Mouse (Mus musculus): ENCODE data around the gene Retreg1. TPM values are rescaled to one million over a fixed set of nuclear protein-coding genes. Genes with fewer than 3 reads are reported as not detected.
"Not testable (repeated sequence)": the region's sequence is repeated elsewhere in the genome, so short reads cannot be mapped to it uniquely, and the experiment has no call there.

Gene Retreg1
- polyA plus RNA-seq, 1 experiment from 2014 or later = 44.9 TPM

DNA sequence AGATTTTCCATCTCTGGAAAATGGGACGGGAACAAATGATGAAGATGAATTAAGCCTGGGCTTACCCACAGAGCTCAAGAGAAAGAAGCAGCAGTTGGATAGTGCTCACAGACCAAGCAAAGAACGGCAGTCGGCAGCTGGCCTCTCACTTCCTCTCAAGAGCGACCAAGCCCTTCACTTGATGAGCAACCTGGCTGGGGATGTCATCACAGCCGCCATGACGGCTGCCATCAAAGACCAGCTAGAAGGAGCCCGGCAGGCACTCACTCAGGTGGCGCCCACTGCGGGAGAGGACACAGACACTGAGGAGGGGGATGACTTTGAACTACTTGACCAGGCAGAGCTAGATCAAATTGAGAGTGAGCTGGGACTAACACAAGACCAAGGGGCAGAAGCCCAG is 128.6 kb downstream of the Retreg1 start:
- WGBS (ENCODE audit: missing documents) = 87% methylated on average over 9 of the region's 9 CpGs
- H3K4me3 ChIP-seq (ENCODE audit: inconsistent target) = no peak overlapping the region
- peaks cover 10% of the 10 kb centered on the region; the same call in 1 of the 2 replicates for H3K36me3 ChIP-seq (ENCODE audit: inconsistent target)

DNA sequence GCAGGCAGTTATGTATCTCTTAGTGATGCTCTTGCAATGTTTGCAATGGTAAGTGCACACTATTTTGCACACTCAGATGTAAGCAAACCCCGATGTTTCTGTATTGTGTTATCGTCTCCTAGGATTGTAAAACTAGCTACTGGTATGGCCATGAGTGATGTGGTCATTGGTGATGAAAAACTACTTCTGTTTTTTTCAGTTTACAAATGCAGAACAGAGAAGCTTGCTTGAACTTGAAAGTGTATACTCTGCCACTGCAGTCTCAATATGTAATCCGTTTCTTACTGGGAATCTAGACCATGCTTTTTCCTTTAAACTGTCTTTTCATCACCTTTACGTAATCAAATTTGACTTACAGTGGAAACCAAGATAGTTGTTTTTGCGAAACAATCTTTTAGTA is 129.8 kb downstream of the Retreg1 start:
- no peaks in the 10 kb centered on the region for H3K79me2 ChIP-seq (ENCODE audit: inconsistent target)
- H3K27ac ChIP-seq = no peak overlapping the region
- H3K36me3 ChIP-seq (ENCODE audit: inconsistent target) = peaks cover 10% of the 10 kb centered on the region; the same call in 1 of the 2 replicates
- H3K4me3 ChIP-seq (ENCODE audit: inconsistent target) = no peak overlapping the region
- WGBS (ENCODE audit: missing documents) = 51% methylated on average over 5 of the region's 5 CpGs

More for the DNA sequence above, 128.6 kb downstream of the Retreg1 start:
- Histone ChIP-seq H3K27ac (no peak overlapping the region), H3K79me2 (ENCODE audit: inconsistent target) (no peaks in the 10 kb centered on the region)

DNA sequence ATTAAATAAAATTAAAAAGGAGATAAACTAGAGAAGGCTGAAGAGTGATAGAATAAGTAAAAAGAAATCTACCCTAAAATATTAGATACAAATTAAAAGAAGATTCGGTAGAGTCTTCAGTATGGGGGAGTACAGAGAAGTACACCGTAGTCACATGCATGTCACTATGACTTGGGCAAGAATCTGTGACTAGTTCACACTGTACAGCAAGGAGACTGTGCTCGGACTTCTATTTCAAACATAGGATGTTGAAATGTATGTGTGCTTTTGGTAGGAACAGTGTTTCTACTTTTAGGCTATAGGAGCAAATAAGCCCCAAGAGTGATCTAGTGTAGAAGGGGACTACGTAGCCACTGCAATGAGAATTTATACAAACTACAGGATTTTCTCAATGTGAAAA is 131.4 kb downstream of the Retreg1 start:
- H3K79me2 ChIP-seq (ENCODE audit: inconsistent target) = no peaks in the 10 kb centered on the region
- H3K27ac ChIP-seq = no peak overlapping the region
- H3K4me3 ChIP-seq (ENCODE audit: inconsistent target) = no peak overlapping the region
- 94% methylated on average over 4 of the region's 4 CpGs for WGBS (ENCODE audit: missing documents)
- H3K36me3 ChIP-seq (ENCODE audit: inconsistent target) = peaks cover 10% of the 10 kb centered on the region; the same call in 1 of the 2 replicates

DNA sequence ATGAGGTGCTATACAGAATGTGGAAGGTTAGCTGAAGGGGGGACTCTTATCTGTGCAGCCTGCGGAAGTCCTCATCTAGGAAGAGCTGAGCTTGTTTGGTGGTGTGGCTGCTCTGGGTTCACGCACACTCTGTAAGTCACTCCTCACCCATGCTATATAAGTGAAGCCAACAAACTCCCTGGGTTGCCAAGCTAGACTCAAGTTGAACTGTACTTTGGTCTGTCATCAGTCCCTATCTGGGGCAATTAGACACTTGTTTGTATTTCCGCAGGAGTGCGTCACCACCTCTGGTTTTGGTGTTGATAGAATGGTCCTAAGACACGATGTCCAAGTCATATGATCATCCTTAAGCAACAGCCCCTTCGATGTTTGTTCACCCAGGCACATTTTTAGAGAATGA is 132.8 kb downstream of the Retreg1 start:
- no peaks in the 10 kb centered on the region for H3K79me2 ChIP-seq (ENCODE audit: inconsistent target)
- peaks cover 10% of the 10 kb centered on the region; the same call in 1 of the 2 replicates for H3K36me3 ChIP-seq (ENCODE audit: inconsistent target)
- 98% methylated on average over 6 of the region's 6 CpGs for WGBS (ENCODE audit: missing documents)
- H3K4me3 ChIP-seq (ENCODE audit: inconsistent target) = no peak overlapping the region
- H3K27ac ChIP-seq = no peak overlapping the region

DNA sequence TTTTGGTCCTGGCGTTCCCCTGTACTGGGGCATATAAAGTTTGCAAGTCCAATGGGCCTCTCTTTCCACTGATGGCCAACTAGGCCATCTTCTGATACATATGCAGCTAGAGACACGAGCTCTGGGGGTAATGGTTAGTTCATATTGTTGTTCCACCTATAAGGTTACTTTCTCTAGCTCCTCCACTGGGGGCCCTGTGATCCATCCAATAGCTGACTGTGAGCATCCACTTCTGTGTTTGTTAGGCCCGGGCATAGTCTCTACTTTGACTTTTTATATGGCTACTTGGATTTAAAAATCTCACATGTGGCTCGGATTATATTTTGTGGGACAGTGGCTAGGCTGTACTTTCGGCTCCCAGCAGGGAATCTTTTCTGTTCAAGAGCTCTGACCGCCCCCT is 140.6 kb downstream of the Retreg1 start:
- WGBS (ENCODE audit: missing documents) = 16% methylated on average over 6 of the region's 6 CpGs
- Histone ChIP-seq H3K27ac (peak overlapping the region; percentile 52), H3K4me3 (ENCODE audit: inconsistent target) (peak overlapping the region; percentile 69), H3K79me2 (ENCODE audit: inconsistent target) (peaks cover 39% of the 10 kb centered on the region)
- H3K36me3 ChIP-seq (ENCODE audit: inconsistent target) = not testable (repeated sequence)

DNA sequence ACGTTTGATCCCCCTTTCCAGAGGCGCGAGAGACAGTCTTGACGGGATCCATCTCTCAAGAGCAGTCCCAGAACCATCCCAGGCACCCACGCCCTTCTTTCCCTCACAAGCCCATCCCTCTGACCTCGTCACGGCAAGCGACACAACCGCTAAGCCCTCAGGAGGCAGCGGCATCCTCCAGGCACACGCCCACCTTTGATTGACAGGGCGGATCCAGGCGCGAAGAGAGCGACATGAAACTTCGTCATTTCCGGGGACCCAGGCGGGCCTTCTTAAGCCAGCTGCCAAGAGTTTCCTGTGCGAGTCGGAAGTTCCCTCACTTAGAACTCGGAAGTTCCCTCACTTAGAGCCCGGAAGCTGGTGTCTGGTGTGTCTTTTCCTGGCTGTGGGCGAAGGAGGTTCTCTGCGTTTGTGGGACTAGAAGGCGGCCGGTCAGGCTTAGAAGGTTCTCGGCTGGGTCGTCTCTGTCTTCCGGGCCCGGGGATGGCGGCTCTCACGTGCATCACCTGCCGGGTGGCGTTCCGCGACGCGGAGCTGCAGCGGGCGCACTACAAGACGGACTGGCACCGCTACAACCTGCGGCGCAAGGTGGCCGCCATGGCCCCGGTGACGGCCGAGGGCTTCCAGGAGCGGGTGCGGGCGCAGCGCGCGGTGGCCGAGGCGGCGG is 141.2 kb downstream of the Retreg1 start, which contains the start of gene Zfp622:
Zfp622 (plus strand) TSS at position 300 of the 667 bp plus-strand sequence.
- Histone ChIP-seq H3K4me3 (ENCODE audit: inconsistent target) (peak within 1 kb of the TSS; percentile 97), H3K79me2 (ENCODE audit: inconsistent target) (peaks cover 45% of the 10 kb centered on the region), H3K36me3 (ENCODE audit: inconsistent target) (peaks cover 10% of the 10 kb centered on the region), H3K27ac (peak within 1 kb of the TSS; percentile 55)
- WGBS (ENCODE audit: missing documents) = under 1% methylated on average over 57 of the region's 57 CpGs

DNA sequence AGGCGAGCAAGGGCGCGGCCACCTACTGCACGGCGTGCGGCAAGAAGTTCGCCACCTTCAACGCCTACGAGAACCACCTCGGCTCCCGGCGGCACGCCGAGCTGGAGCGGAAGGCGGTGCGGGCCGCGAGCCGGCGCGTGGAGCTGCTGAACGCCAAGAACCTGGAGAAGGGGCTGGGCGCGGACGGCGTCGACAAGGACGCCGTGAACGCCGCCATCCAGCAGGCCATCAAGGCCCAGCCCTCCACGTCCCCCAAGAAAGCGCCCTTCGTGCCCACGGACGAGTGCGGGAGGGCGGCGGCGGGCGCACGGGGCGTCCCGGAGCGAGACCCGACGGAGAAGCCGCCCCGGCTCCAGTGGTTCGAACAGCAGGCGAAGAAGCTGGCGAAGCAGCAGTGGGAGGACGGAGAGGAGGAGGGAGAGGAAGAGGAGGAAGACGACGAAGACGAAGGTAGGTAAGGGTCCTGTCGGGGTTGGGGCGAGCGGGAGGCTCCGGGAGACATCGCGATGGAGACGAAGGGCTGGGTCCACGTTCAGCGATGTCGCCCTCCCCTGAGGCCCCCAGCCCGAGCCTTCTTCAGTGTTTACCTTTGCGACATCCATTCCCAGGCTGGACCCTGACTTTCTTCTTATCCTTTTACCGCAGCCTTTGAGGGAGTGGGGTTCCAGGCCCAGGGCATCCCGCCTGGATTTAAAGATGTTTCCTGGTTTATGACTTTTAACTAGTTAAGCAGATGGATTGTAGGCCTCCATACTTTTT is 141.9 kb downstream of the Retreg1 start:
- Histone ChIP-seq H3K36me3 (ENCODE audit: inconsistent target) (peaks cover 17% of the 10 kb centered on the region), H3K4me3 (ENCODE audit: inconsistent target) (peak overlapping the region; percentile 97), H3K27ac (peak overlapping the region; percentile 55), H3K79me2 (ENCODE audit: inconsistent target) (peaks cover 52% of the 10 kb centered on the region)
- WGBS (ENCODE audit: missing documents) = under 1% methylated on average over 53 of the region's 71 CpGs

DNA sequence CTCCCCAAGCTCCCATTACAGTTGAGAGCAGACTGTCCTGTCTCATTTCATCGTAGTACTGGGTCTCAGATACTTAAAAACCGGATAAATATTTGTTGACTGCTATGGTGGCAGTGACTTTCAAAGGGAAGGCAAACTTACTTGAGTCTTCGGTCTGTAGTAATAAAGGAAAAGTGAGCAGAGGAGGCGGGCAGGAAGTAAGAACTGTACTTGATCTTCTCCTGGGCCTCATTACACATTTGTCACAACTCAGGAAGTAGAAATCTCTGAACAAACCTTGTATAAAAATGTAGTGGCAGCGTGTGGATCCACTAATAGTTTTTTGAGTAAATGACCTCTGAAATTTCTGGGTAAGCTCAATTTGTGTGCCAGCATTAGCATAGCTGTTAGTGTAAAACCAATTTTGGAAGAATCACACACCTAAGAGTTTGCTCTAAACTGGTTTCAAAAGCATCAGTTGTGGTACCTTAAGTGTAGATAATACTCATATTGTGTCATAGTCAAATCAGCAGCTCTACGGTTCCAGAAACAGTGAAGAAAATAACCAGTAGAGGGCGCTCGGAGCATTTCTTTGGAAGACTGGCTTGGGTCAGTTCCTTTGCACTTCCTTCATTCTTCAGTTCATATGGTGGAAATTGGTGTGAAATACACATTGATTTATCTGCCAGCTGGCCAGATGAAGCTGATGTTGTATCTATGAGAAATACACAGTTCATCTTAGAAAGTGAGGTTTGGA is 150.2 kb downstream of the Retreg1 start:
- Histone ChIP-seq H3K27ac (no peak overlapping the region), H3K4me3 (ENCODE audit: inconsistent target) (no peak overlapping the region), H3K79me2 (ENCODE audit: inconsistent target) (peaks cover 78% of the 10 kb centered on the region), H3K36me3 (ENCODE audit: inconsistent target) (peaks cover 83% of the 10 kb centered on the region)
- 66% methylated on average over 8 of the region's 8 CpGs for WGBS (ENCODE audit: missing documents)

DNA sequence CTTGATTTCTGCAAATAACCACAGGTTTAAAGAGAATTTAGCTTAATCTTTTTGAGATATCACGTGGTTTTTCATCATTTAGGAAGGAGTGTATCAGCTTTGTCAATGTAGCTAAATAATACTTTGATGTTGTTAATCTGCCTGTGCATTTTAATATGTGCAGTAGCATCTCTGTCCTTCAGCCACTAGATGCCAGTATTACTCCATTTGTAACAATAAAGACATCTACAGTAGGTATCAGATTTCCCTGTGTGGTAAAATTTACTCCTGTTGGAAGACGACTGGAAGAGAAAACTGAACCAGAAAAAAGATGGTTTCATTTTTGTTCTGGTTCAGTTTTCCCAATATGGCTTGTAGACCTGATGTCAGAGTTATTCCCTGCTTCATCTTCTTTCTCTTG is 152.5 kb downstream of the Retreg1 start:
- Histone ChIP-seq H3K36me3 (ENCODE audit: inconsistent target) (peaks cover 65% of the 10 kb centered on the region), H3K79me2 (ENCODE audit: inconsistent target) (peaks cover 55% of the 10 kb centered on the region), H3K27ac (no peak overlapping the region), H3K4me3 (ENCODE audit: inconsistent target) (no peak overlapping the region)
- 80% methylated on average over 2 of the region's 2 CpGs for WGBS (ENCODE audit: missing documents)

DNA sequence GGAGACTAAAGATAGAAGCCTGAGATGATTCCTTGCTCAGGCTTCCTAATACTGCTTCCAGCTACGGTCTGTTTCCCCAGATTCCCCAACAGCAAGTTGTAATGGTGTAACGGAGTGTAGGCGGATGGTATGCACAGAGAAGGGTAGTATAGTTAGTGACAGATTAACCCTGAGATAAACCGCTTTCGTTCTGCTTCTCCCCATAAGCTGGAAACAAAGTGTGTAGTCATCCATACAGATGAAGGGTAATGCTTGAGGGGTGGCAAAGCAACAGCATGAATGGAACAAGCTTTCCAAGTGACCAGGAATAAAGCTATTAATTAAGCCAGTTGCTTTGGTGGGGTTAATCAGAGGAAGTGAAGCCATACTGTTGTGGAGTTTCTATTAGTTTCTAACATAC is 156.6 kb downstream of the Retreg1 start:
- peaks cover 15% of the 10 kb centered on the region for H3K79me2 ChIP-seq (ENCODE audit: inconsistent target)
- peaks cover 32% of the 10 kb centered on the region for H3K36me3 ChIP-seq (ENCODE audit: inconsistent target)
- not testable (repeated sequence) for H3K4me3 ChIP-seq (ENCODE audit: inconsistent target); H3K27ac ChIP-seq
- WGBS (ENCODE audit: missing documents) = 92% methylated on average over 5 of the region's 5 CpGs

DNA sequence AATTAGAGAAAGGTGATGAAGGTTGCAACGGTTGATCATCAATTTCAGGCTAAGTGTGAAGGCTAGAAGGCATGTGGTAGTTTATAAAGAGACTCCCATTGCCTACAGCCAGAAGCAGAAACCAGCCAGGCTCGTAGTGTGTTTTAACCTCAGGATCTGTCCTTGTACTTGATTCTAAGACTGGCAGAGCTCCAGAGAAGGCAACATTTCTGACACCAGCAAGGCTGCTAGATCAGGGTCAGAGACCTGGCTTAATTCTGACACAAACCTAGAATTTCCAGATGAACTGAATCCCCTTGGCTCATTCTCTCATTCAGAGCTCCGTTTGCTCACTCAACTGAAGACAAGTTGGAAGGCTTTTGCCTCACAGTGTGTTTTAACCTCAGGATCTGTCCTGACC is 165.6 kb downstream of the Retreg1 start:
- H3K36me3 ChIP-seq (ENCODE audit: inconsistent target) = no peaks in the 10 kb centered on the region
- H3K4me3 ChIP-seq (ENCODE audit: inconsistent target) = no peak overlapping the region
- WGBS (ENCODE audit: missing documents) = 87% methylated on average over 3 of the region's 3 CpGs
- H3K79me2 ChIP-seq (ENCODE audit: inconsistent target) = no peaks in the 10 kb centered on the region
- H3K27ac ChIP-seq = no peak overlapping the region

DNA sequence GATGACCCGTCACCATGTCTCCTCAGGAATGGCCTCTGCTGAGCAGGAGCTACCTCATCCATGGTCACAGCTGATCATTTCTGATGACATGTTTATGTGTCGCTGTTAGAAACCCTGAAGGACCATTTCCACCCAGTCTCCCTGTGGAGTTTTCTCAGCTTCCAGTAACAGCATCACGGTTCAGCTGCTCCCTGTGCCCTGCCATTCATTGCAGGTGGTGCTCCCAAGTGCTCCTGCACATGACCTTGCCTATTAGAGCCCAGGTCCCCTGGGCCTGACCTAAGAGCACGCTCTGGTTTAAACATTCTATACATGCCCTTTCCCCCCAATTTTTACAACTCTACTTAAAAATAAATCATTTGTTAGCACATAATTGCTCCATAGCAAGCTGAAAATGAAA is 169.9 kb downstream of the Retreg1 start:
- WGBS (ENCODE audit: missing documents) = 91% methylated on average over 4 of the region's 4 CpGs
- H3K79me2 ChIP-seq (ENCODE audit: inconsistent target) = no peaks in the 10 kb centered on the region
- no peaks in the 10 kb centered on the region for H3K36me3 ChIP-seq (ENCODE audit: inconsistent target)
- H3K4me3 ChIP-seq (ENCODE audit: inconsistent target) = no peak overlapping the region
- H3K27ac ChIP-seq = no peak overlapping the region

DNA sequence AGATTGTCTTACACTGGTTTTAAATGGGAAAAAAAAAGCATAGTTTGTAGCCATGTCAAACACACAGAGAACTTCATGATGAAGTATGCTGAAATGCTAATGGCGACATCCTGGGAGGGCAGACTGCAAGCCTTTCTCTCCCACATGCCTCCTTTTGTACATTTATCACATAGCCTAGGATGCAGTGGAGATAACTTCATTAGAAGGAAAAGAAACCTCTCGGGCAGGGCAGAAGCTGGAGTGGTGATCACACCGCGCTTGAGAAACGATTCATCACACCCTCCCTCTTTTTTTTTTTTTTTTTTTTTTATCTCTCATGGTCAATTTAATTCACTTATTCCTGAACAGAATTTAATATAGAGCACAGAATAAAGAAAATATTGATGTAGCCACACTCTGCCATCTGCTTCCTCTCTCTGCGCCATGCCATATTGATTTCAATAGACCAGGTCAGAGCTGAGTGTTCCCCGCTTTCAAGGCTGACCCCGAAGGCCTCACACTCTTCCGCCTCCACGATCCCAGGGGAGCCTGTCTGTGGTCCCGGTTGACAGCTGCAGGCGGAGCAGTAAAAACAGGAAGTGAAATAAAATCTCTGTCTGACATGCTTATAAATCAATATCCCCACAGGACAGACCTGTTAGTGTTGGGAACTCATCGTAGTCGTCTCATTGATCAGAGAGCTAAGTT is 173.1 kb downstream of the Retreg1 start:
- Histone ChIP-seq H3K36me3 (ENCODE audit: inconsistent target) (no peaks in the 10 kb centered on the region), H3K79me2 (ENCODE audit: inconsistent target) (no peaks in the 10 kb centered on the region), H3K4me3 (ENCODE audit: inconsistent target) (no peak overlapping the region), H3K27ac (no peak overlapping the region)
- WGBS (ENCODE audit: missing documents) = 31% methylated on average over 14 of the region's 14 CpGs

DNA sequence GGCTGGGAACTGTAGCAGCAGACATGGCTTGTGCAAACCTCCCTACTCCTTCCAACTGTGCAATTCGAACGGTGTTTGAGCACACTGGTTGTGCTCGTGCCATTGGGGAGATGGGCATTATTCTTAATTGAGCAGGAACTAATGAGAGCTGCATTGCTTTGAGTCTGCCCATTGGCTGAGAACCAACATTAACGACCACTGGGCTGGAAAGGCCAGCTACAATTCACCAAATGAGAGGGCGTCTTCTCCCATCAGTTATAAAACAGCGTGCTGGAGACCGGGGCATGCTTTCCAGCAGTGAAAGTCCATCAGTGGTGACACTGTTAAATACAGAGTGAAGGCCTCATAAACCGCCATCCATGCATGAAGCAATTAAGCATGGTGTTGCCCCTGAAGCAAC is 178.7 kb downstream of the Retreg1 start:
- 89% methylated on average over 8 of the region's 8 CpGs for WGBS (ENCODE audit: missing documents)
- no peaks in the 10 kb centered on the region for H3K36me3 ChIP-seq (ENCODE audit: inconsistent target)

More for the DNA sequence above, 178.7 kb downstream of the Retreg1 start:
- Histone ChIP-seq H3K79me2 (ENCODE audit: inconsistent target) (no peaks in the 10 kb centered on the region), H3K4me3 (ENCODE audit: inconsistent target) (no peak overlapping the region), H3K27ac (no peak overlapping the region)

Measured in macrophage (primary cell).